Mouse (Mus musculus) urinary bladder, adult 18-20 months (tissue): Measurements from ENCODE around the gene Gm13723.

Experiments used
- DNase-seq, 2 experiments: peaks; one replicate each; pipeline ENCODE4 v3.0.0; 2022; ENCODE audit warnings: low spot score in 2 of 2, mixed read lengths in 2 of 2

Gm13723 gene

GRCm38 (mm10) chr2:86874702-86875101 lies at the start of gene Gm13723:
TSS of gene Gm13723 (minus strand) at chr2:86874802.
- no peak for DNase-seq

- no peak for DNase-seq
These were observed 31.0 kb upstream of the Gm13723 start for GRCm38 (mm10) chr2:86905647-86906046.

- no peak for DNase-seq
These were observed 17.5 kb upstream of the Gm13723 start, which contains the start of gene Olfr1097 for GRCm38 (mm10) chr2:86892116-86892515. TSS of gene Olfr1097 (minus strand) at chr2:86892216.

- DNase-seq: no peak
These were observed 23.0 kb downstream of the Gm13723 start, which contains the start of gene Olfr1095 for GRCm38 (mm10) chr2:86851596-86851995. TSS of gene Olfr1095 (minus strand) at chr2:86851696.

- DNase-seq: no peak
These were observed 50.2 kb downstream of the Gm13723 start, which contains the start of gene Olfr1094 for GRCm38 (mm10) chr2:86824363-86824762. TSS of gene Olfr1094 (plus strand) at chr2:86824663.
